Mouse (Mus musculus) brain, embryonic 14.5 days (tissue): ENCODE results near the gene Thada.

Experiments used
- CTCF ChIP-seq: fragments of 200-500 bp; IDR thresholded peaks from 2 replicates; pipeline ENCODE4 v1.5.1; 2012; ENCODE audit warnings: inconsistent platforms, mild to moderate bottlenecking, moderate library complexity, borderline replicate concordance; ENCODE audit not compliant: insufficient read depth, insufficient read length; ENCODE audit errors: extremely low read depth
- POLR2A ChIP-seq: fragments of 200-500 bp; IDR thresholded peaks from 2 replicates; pipeline ENCODE4 v1.6.1; 2012; ENCODE audit warnings: mild to moderate bottlenecking, inconsistent platforms, borderline replicate concordance; ENCODE audit not compliant: poor library complexity, insufficient read depth, insufficient read length, severe bottlenecking; ENCODE audit errors: extremely low read depth

DNA sequence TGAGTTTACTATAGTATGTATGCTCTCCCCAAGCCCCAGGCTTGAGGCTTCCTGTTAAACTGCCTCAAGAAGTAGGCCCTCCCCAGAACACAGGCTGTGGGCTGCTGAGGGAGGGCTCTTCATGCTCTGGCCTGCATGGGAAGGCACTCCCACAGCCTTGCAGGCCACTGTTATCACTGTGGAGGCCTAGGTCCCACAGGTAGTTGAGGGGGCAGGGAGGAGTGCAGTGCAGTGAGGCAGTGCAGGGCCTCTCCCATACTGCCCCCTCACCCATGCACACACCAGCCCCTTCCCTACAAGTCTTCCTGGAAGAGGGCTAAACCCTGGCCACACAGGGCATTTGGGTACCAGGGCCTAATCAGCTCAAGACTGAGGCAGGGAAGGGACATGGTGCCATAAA is 205.0 kb downstream of the Thada start:
- no peak for TF ChIP-seq POLR2A
- no peak for TF ChIP-seq CTCF
